Comparison of ENCODE assay signal across 8 mouse cellular contexts in the genomic region with DNA sequence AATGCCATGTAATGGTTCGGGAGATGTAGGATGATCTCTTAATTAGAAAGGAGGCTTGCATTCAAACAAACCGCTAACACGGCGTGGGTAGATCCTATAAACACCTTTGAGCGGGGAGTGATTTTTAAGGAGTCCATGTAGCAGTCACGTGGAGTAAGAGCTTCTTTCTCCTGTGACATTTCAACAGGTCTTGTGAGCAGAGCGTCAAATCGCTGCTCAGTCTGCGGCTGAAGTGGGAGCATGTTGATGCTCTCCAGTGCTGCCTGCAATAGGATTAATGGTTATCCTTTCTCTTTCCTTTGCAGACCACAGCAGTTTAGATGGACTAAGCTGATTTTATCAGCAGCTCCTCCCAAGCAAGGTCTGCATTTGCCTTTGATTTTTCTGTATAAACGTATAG. TPM values are rescaled to one million over a fixed set of nuclear protein-coding genes. Genes with fewer than 3 reads are reported as not detected.
A peak's percentile ranks its signal among the peaks of the same experiment; 100 is the strongest.
DNase-seq lines count a peak whose midpoint lies in the region; ATAC-seq and TF ChIP-seq lines count a peak whose summit lies in the region.

No protein-coding gene starts in this region.

- H3K4me2 ChIP-seq in forebrain, embryonic 13.5 days: peak overlapping the region; percentile 83
- H3K4me2 ChIP-seq in kidney, postnatal 0 days (ENCODE audit: low read length): peak overlapping the region; percentile 96

- no peaks in the 10 kb centered on the region for H3K36me3 ChIP-seq in forebrain, embryonic 13.5 days (ENCODE audit: poor library complexity, severe bottlenecking)
- H3K36me3 ChIP-seq in kidney, postnatal 0 days (ENCODE audit: insufficient read depth, low read length): no peaks in the 10 kb centered on the region

- no peak overlapping the region for H3K27ac ChIP-seq in forebrain, embryonic 13.5 days
- no peak overlapping the region for H3K27ac ChIP-seq in kidney, postnatal 0 days

- DNase-seq in layer of hippocampus, adult 11-12 months (ENCODE audit: low spot score): peak; percentile 14
- no peak for DNase-seq in layer of hippocampus, adult 18-20 months (ENCODE audit: low spot score in 2 of 2)
- DNase-seq in NIH3T3 (ENCODE audit: low read depth): peak; percentile 32
- DNase-seq in kidney, postnatal 0 days (ENCODE audit: low spot score): peak; percentile 29
- peak; percentile 49 for DNase-seq in naive thymus-derived CD4-positive, alpha-beta T cell, adult 2 months (ENCODE audit: low read depth)
- DNase-seq in right cerebral cortex, postnatal 25 days: no peak
- DNase-seq in frontal cortex, postnatal 14 days (ENCODE audit: low spot score in 2 of 2): no peak

- ATAC-seq in forebrain, embryonic 13.5 days: no peak
- ATAC-seq in kidney, postnatal 0 days (replicated peaks; ENCODE audit: low FRiP score, low read depth): no peak

- no peaks in the 10 kb centered on the region for H3K9me3 ChIP-seq in forebrain, embryonic 13.5 days (replicated peaks)
- no peaks in the 10 kb centered on the region for H3K9me3 ChIP-seq in kidney, postnatal 0 days (replicated peaks; ENCODE audit: low read length)

- no peaks in the 10 kb centered on the region for H3K27me3 ChIP-seq in forebrain, embryonic 13.5 days
- H3K27me3 ChIP-seq in kidney, postnatal 0 days (ENCODE audit: insufficient read depth, low read length): no peaks in the 10 kb centered on the region

- no peak for TF ChIP-seq CTCF in kidney, postnatal 0 days (IDR thresholded peaks at IDR 0.05; ENCODE audit: low read depth)

- H3K9ac ChIP-seq in forebrain, embryonic 13.5 days: peak overlapping the region; percentile 67
- H3K9ac ChIP-seq in kidney, postnatal 0 days (ENCODE audit: low read depth, low read length): peak overlapping the region; percentile 52

- WGBS in forebrain, embryonic 13.5 days: 4% methylated on average over 10 of the region's 10 CpGs
- WGBS in kidney, postnatal 0 days: 4% methylated on average over 10 of the region's 10 CpGs

- H3K4me1 ChIP-seq in forebrain, embryonic 13.5 days: peaks cover 12% of the 10 kb centered on the region
- no peaks in the 10 kb centered on the region; the same call in 1 of the 2 replicates for H3K4me1 ChIP-seq in kidney, postnatal 0 days (replicated peaks; ENCODE audit: insufficient read depth, low read length)

- peak overlapping the region; percentile 60 for H3K4me3 ChIP-seq in forebrain, embryonic 13.5 days
- peak overlapping the region; percentile 64 for H3K4me3 ChIP-seq in kidney, postnatal 0 days (replicated peaks; ENCODE audit: low read depth, low read length)

RNA-seq across cellular contexts. Expression of gene Bbs9, which starts 0.8 kb away (rescaled TPM):
- total RNA-seq in layer of hippocampus, adult 18-20 months (2021): 10 to 100 TPM; 32.5 to 34.8 TPM
- 18.4 and 20.1 TPM in 2 replicates for polyA plus RNA-seq in forebrain, embryonic 13.5 days (2015; fragmentation: Nextera tagmentation; extraction: Ambion mirVana)
- polyA plus RNA-seq in kidney, postnatal 0 days (2015; fragmentation: Nextera tagmentation; extraction: Ambion mirVana): 10.0 and 10.1 TPM in 2 replicates

RNA-seq across cellular contexts. Expression of gene Rp9, which starts 6.7 kb away (rescaled TPM):
- total RNA-seq in layer of hippocampus, adult 18-20 months (2021): 10 to 100 TPM; 29.1 to 30.5 TPM
- polyA plus RNA-seq in forebrain, embryonic 13.5 days (2015; fragmentation: Nextera tagmentation; extraction: Ambion mirVana): 61.2 and 66.2 TPM in 2 replicates
- 76.7 and 82.6 TPM in 2 replicates for polyA plus RNA-seq in kidney, postnatal 0 days (2015; fragmentation: Nextera tagmentation; extraction: Ambion mirVana)

RNA-seq across cellular contexts. Expression of gene Gm17545, which starts 22.2 kb away (rescaled TPM):
- not detected for total RNA-seq in layer of hippocampus, adult 18-20 months (2021)
- not detected in 2 replicates for polyA plus RNA-seq in forebrain, embryonic 13.5 days (2015; fragmentation: Nextera tagmentation; extraction: Ambion mirVana)
- not detected in 2 replicates for polyA plus RNA-seq in kidney, postnatal 0 days (2015; fragmentation: Nextera tagmentation; extraction: Ambion mirVana)

Comparison
In these comparisons a context has a peak if more than half of its experiments do, and no peak if none do; other contexts are left out.
1. DNase-seq: peak in layer of hippocampus, adult 11-12 months (single experiment), NIH3T3 (single experiment), kidney, postnatal 0 days (single experiment) and naive thymus-derived CD4-positive, alpha-beta T cell, adult 2 months (single experiment); none in layer of hippocampus, adult 18-20 months (0 of 2), right cerebral cortex, postnatal 25 days (single experiment) and frontal cortex, postnatal 14 days (0 of 2).